Mouse (Mus musculus): Measurements from ENCODE around the gene Pcyt1b. TPM values are rescaled to one million over a fixed set of nuclear protein-coding genes. Genes with fewer than 3 reads are reported as not detected.

The Pcyt1b gene
- polyA plus RNA-seq, 1 experiment from 2014 or later, result 3.8 TPM

DNA sequence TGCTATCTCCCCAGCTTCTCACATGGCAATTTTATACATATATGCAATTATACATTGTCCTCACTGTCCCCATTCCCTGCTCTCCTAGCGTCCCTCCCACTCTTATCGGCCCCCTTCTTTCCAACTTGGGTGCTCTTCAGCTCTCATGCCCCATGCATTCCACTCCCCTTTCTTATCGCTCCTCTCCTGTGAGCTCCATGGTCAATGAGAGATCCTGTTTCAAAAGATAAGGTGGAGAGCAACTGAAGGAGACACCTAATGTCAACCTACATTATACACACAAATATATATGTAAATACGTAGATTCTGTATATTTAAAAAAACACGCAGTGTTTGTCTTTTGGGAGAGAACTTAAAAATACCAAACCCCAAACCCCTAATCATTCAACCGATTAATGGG, 95.9 kb downstream of the Pcyt1b start:
- no peaks in the 10 kb centered on the region for H3K9me3 ChIP-seq
- 96% methylated on average over 6 of the region's 6 CpGs for WGBS
- ATAC-seq (ENCODE audit: low FRiP score, low read depth), result no peak
- no peak overlapping the region for H3K4me2 ChIP-seq (replicated peaks)
- no peak overlapping the region for H3K27ac ChIP-seq
- H3K36me3 ChIP-seq, result no peaks in the 10 kb centered on the region
- no peaks in the 10 kb centered on the region for H3K4me1 ChIP-seq
- no peak overlapping the region for H3K4me3 ChIP-seq
- no peak overlapping the region for H3K9ac ChIP-seq
- H3K27me3 ChIP-seq, result peaks cover 11% of the 10 kb centered on the region; the same call in 1 of the 2 replicates

- Histone ChIP-seq H3K36me3 (no peaks in the 10 kb centered on the region), H3K27ac (no peak overlapping the region), H3K4me1 (no peaks in the 10 kb centered on the region), H3K4me2 (replicated peaks) (no peak overlapping the region), H3K4me3 (no peak overlapping the region), H3K9ac (no peak overlapping the region), H3K27me3 (peaks cover 12% of the 10 kb centered on the region; the same call in 1 of the 2 replicates), H3K9me3 (no peaks in the 10 kb centered on the region)
- WGBS, result 49% methylated on average over 11 of the region's 11 CpGs
- no peak for ATAC-seq (ENCODE audit: low FRiP score, low read depth)
Observed at GRCm38 (mm10) chrX:93755210-93755842, 100.7 kb downstream of the Pcyt1b start.

GRCm38 (mm10) chrX:93756867-93757455, 102.3 kb downstream of the Pcyt1b start:
- Histone ChIP-seq H3K36me3 (no peaks in the 10 kb centered on the region), H3K4me1 (no peaks in the 10 kb centered on the region), H3K9ac (no peak overlapping the region), H3K4me2 (replicated peaks) (no peak overlapping the region), H3K4me3 (no peak overlapping the region), H3K27me3 (peaks cover 10% of the 10 kb centered on the region; the same call in 1 of the 2 replicates), H3K9me3 (no peaks in the 10 kb centered on the region), H3K27ac (no peak overlapping the region)
- 57% methylated on average over 7 of the region's 7 CpGs for WGBS
- ATAC-seq (ENCODE audit: low FRiP score, low read depth), result no peak

- H3K9me3 ChIP-seq, result no peaks in the 10 kb centered on the region
- peaks cover 10% of the 10 kb centered on the region; the same call in 1 of the 2 replicates for H3K27me3 ChIP-seq
- no peak overlapping the region for H3K9ac ChIP-seq
- no peak overlapping the region for H3K4me3 ChIP-seq
- H3K27ac ChIP-seq, result no peak overlapping the region
- 95% methylated on average over 3 of the region's 3 CpGs for WGBS
- H3K4me1 ChIP-seq, result no peaks in the 10 kb centered on the region
- H3K36me3 ChIP-seq, result peaks cover 4% of the 10 kb centered on the region; the same call in 1 of the 2 replicates
- ATAC-seq (ENCODE audit: low FRiP score, low read depth), result no peak
- no peak overlapping the region for H3K4me2 ChIP-seq (replicated peaks)
Observed at GRCm38 (mm10) chrX:93760770-93761169, 106.1 kb downstream of the Pcyt1b start.

- ATAC-seq (ENCODE audit: low FRiP score, low read depth), result no peak
- Histone ChIP-seq H3K4me1 (no peaks in the 10 kb centered on the region), H3K9me3 (no peaks in the 10 kb centered on the region), H3K36me3 (no peaks in the 10 kb centered on the region), H3K27me3 (no peaks in the 10 kb centered on the region; the same call in 1 of the 2 replicates), H3K9ac (no peak overlapping the region), H3K4me2 (replicated peaks) (no peak overlapping the region), H3K4me3 (no peak overlapping the region), H3K27ac (no peak overlapping the region)
- WGBS, result 80% methylated on average over 1 of the region's 1 CpGs
Observed at GRCm38 (mm10) chrX:93789562-93789961, 134.9 kb downstream of the Pcyt1b start.

- no peak overlapping the region for H3K9ac ChIP-seq
- H3K4me2 ChIP-seq (replicated peaks), result no peak overlapping the region
- no peaks in the 10 kb centered on the region; the same call in 1 of the 2 replicates for H3K27me3 ChIP-seq
- H3K9me3 ChIP-seq, result no peaks in the 10 kb centered on the region
- no peak for ATAC-seq (ENCODE audit: low FRiP score, low read depth)
- no peak overlapping the region for H3K4me3 ChIP-seq
- no peak overlapping the region for H3K27ac ChIP-seq
- no peaks in the 10 kb centered on the region for H3K4me1 ChIP-seq
- H3K36me3 ChIP-seq, result no peaks in the 10 kb centered on the region
Observed at GRCm38 (mm10) chrX:93793168-93793567, 138.5 kb downstream of the Pcyt1b start.

Other genes with a start within 250 kb of the Pcyt1b start
- 19.0 and 19.9 TPM in 2 replicates for gene Pola1, start 22.7 kb upstream of the Pcyt1b start, polyA plus RNA-seq (2015; fragmentation: Nextera tagmentation; extraction: Ambion mirVana)
- gene Pdk3, start 177.3 kb downstream of the Pcyt1b start, polyA plus RNA-seq (2015; fragmentation: Nextera tagmentation; extraction: Ambion mirVana), result 68.3 and 70.8 TPM in 2 replicates

All from limb, embryonic 13.5 days (tissue).